Mouse (Mus musculus) gastrocnemius, adult 2 months (tissue): Measurements from ENCODE around the gene Stat3. TPM values are rescaled to one million over a fixed set of nuclear protein-coding genes. Genes with fewer than 3 reads are reported as not detected.

Experiments used
- DNase-seq: peaks from one replicate; pipeline ENCODE4 v3.0.0; 2022
- H3K27ac ChIP-seq: fragments of 200-600 bp; 2 replicates; pipeline ENCODE4 v1.8.1; 2022; ENCODE audit warnings: mild to moderate bottlenecking
- H3K4me3 ChIP-seq: fragments of 200-600 bp; 2 replicates; pipeline ENCODE4 v1.8.1; 2022; ENCODE audit warnings: mild to moderate bottlenecking, moderate library complexity
- CTCF ChIP-seq: fragments of 200-600 bp; IDR thresholded peaks from 2 replicates; pipeline ENCODE4 v1.8.1; 2022; ENCODE audit warnings: antibody characterized with exemption, mild to moderate bottlenecking, moderate library complexity
- intact Hi-C: fragments of 180-260 bp; cut with DNase I; formaldehyde crosslinking; loops from one replicate; pipeline ENCODE4 v1.15.1; 2025
- total RNA-seq, 2 experiments: library from RNA; stranded (reverse); gene quantifications; 2 replicates each; pipeline ENCODE4 v1.2.3; 2021

Gene Stat3
- total RNA-seq, 2 experiments from 2014 or later, result 40.6 to 44.2 TPM

- Histone ChIP-seq H3K27ac (peak overlapping the region; percentile 75), H3K4me3 (no peak overlapping the region)
- peak; percentile 73 for DNase-seq
- no peak for TF ChIP-seq CTCF
- intact Hi-C loops, result loop anchor here (2.0 to 5.0 kb wide), 3 partner anchors 60 to 285 kb away; partner anchors contain the start of gene Ccr10
Observed at GRCm38 (mm10) chr11:100892435-100892834, 46.9 kb downstream of the Stat3 start.

GRCm38 (mm10) chr11:100891256-100892123, 47.9 kb downstream of the Stat3 start:
- peak overlapping the region; percentile 75 for H3K27ac ChIP-seq
- DNase-seq, result peak; percentile 12
- intact Hi-C loops, result loop anchor here (2.0 to 5.0 kb wide), 3 partner anchors 59 to 286 kb away; partner anchors contain the start of gene Ccr10
- TF ChIP-seq CTCF, result no peak
- no peak overlapping the region for H3K4me3 ChIP-seq

GRCm38 (mm10) chr11:100890481-100890880, 48.9 kb downstream of the Stat3 start:
- TF ChIP-seq CTCF, result no peak
- DNase-seq, result peak; percentile 61
- H3K4me3 ChIP-seq, result no peak overlapping the region
- intact Hi-C loops, result loop anchor here (5.0 kb wide), 2 partner anchors 58 to 287 kb away; partner anchors contain the start of gene Ccr10
- peak overlapping the region; percentile 75; the same call in 1 of the 2 replicates for H3K27ac ChIP-seq

- no peak overlapping the region for H3K27ac ChIP-seq
- no peak for DNase-seq
- no peak overlapping the region for H3K4me3 ChIP-seq
- intact Hi-C loops, result no loop called here
- no peak for TF ChIP-seq CTCF
Observed at GRCm38 (mm10) chr11:100888348-100888820, 51.0 kb downstream of the Stat3 start.

- TF ChIP-seq CTCF, result no peak
- intact Hi-C loops, result no loop called here
- no peak for DNase-seq
- Histone ChIP-seq H3K27ac (no peak overlapping the region), H3K4me3 (no peak overlapping the region)
Observed at GRCm38 (mm10) chr11:100887764-100888163, 51.6 kb downstream of the Stat3 start.

GRCm38 (mm10) chr11:100887236-100887635, 52.1 kb downstream of the Stat3 start:
- Histone ChIP-seq H3K27ac (no peak overlapping the region), H3K4me3 (no peak overlapping the region)
- intact Hi-C loops, result no loop called here

GRCm38 (mm10) chr11:100886188-100886740, 53.1 kb downstream of the Stat3 start:
- intact Hi-C loops, result no loop called here
- no peak for DNase-seq
- H3K27ac ChIP-seq, result no peak overlapping the region
- H3K4me3 ChIP-seq, result no peak overlapping the region
- TF ChIP-seq CTCF, result no peak

More at GRCm38 (mm10) chr11:100887236-100887635, 52.1 kb downstream of the Stat3 start:
- no peak for TF ChIP-seq CTCF
- no peak for DNase-seq

GRCm38 (mm10) chr11:100885472-100885871, 53.9 kb downstream of the Stat3 start:
- intact Hi-C loops, result no loop called here

GRCm38 (mm10) chr11:100883640-100884039, 55.7 kb downstream of the Stat3 start:
- Histone ChIP-seq H3K4me3 (no peak overlapping the region), H3K27ac (no peak overlapping the region)
- TF ChIP-seq CTCF, result no peak
- intact Hi-C loops, result no loop called here
- DNase-seq, result peak; percentile 17

More at GRCm38 (mm10) chr11:100885472-100885871, 53.9 kb downstream of the Stat3 start:
- peak; percentile 28 for DNase-seq
- TF ChIP-seq CTCF, result no peak
- no peak overlapping the region for H3K4me3 ChIP-seq
- H3K27ac ChIP-seq, result peak overlapping the region; percentile 40

- Histone ChIP-seq H3K4me3 (no peak overlapping the region), H3K27ac (no peak overlapping the region)
- no peak for TF ChIP-seq CTCF
- intact Hi-C loops, result no loop called here
- no peak for DNase-seq
Observed at GRCm38 (mm10) chr11:100879321-100880078, 59.8 kb downstream of the Stat3 start.

GRCm38 (mm10) chr11:100875761-100876160, 63.6 kb downstream of the Stat3 start:
- no peak for TF ChIP-seq CTCF
- intact Hi-C loops, result no loop called here
- no peak overlapping the region for H3K27ac ChIP-seq
- H3K4me3 ChIP-seq, result no peak overlapping the region
- no peak for DNase-seq

- no peak for TF ChIP-seq CTCF
- Histone ChIP-seq H3K4me3 (no peak overlapping the region), H3K27ac (no peak overlapping the region)
- intact Hi-C loops, result no loop called here
- DNase-seq, result no peak
Observed at GRCm38 (mm10) chr11:100870968-100871350, 68.4 kb downstream of the Stat3 start.
